Mouse (Mus musculus) kidney, postnatal 25 days (tissue): ENCODE results near the gene Pdrg1.

Experiments
- DNase-seq, 2 experiments: peaks; one replicate each; pipeline ENCODE4 v3.0.0; 2021; ENCODE audit warnings: mixed read lengths in 2 of 2

The Pdrg1 gene

GRCm38 (mm10) chr2:153014758-153015593, at the start of gene Pdrg1:
Gene Pdrg1, minus strand, starts transcription at chr2:153015427.
- DNase-seq: peak; percentile 96

GRCm38 (mm10) chr2:153064190-153064970, 49.2 kb upstream of the Pdrg1 start:
- no peak for DNase-seq

- DNase-seq: no peak
Measured at GRCm38 (mm10) chr2:153063394-153063793, 48.2 kb upstream of the Pdrg1 start.

- no peak for DNase-seq
Measured at GRCm38 (mm10) chr2:153060216-153060615, 45.0 kb upstream of the Pdrg1 start.

GRCm38 (mm10) chr2:153058365-153058764, 43.1 kb upstream of the Pdrg1 start:
- no peak for DNase-seq

GRCm38 (mm10) chr2:153055270-153055920, 40.2 kb upstream of the Pdrg1 start:
- no peak for DNase-seq

GRCm38 (mm10) chr2:153053896-153054295, 38.7 kb upstream of the Pdrg1 start:
- no peak for DNase-seq

GRCm38 (mm10) chr2:153052700-153053351, 37.6 kb upstream of the Pdrg1 start:
- peak in 1 of 2 experiments; percentile 21 for DNase-seq

- no peak for DNase-seq
Measured at GRCm38 (mm10) chr2:153051537-153051936, 36.3 kb upstream of the Pdrg1 start.

- no peak for DNase-seq
Measured at GRCm38 (mm10) chr2:153051095-153051494, 35.9 kb upstream of the Pdrg1 start.

- DNase-seq: no peak
Measured at GRCm38 (mm10) chr2:153049997-153050358, 34.8 kb upstream of the Pdrg1 start.

GRCm38 (mm10) chr2:153049288-153049996, 34.2 kb upstream of the Pdrg1 start:
- no peak for DNase-seq

GRCm38 (mm10) chr2:153047828-153048465, 32.7 kb upstream of the Pdrg1 start:
- DNase-seq: peak; percentile 41 to 69

- DNase-seq: no peak
Measured at GRCm38 (mm10) chr2:153045884-153046299, 30.7 kb upstream of the Pdrg1 start.

- no peak for DNase-seq
Measured at GRCm38 (mm10) chr2:153043886-153044285, 28.7 kb upstream of the Pdrg1 start.

GRCm38 (mm10) chr2:153036690-153037089, 21.5 kb upstream of the Pdrg1 start:
- DNase-seq: no peak

GRCm38 (mm10) chr2:153033545-153034230, 18.5 kb upstream of the Pdrg1 start:
- no peak for DNase-seq

GRCm38 (mm10) chr2:153032973-153033372, 17.7 kb upstream of the Pdrg1 start:
- DNase-seq: no peak

GRCm38 (mm10) chr2:153032083-153032842, 17.0 kb upstream of the Pdrg1 start:
- DNase-seq: peak; percentile 80 to 81
